Mouse (Mus musculus) myocyte (in vitro differentiated cells): ENCODE measurements around the gene Armh3.

Experiments
- CEBPB ChIP-seq: IDR thresholded peaks from 2 replicates; pipeline ENCODE4 v1.6.1; 2011; ENCODE audit warnings: mild to moderate bottlenecking, moderate library complexity; ENCODE audit not compliant: poor library complexity, insufficient read depth, severe bottlenecking
- E2F4 ChIP-seq: IDR thresholded peaks from one replicate; pipeline ENCODE4 v1.6.1; 2011; ENCODE audit warnings: mild to moderate bottlenecking, control low read depth, moderate library complexity; ENCODE audit not compliant: insufficient read depth
- MAX ChIP-seq: IDR thresholded peaks from one replicate; pipeline ENCODE4 v1.6.1; 2011; ENCODE audit warnings: low read depth, mild to moderate bottlenecking, control low read depth
- MYOD1 ChIP-seq, 3 experiments: IDR thresholded peaks; one replicate each; pipeline ENCODE4 v1.6.1; 2011; ENCODE audit warnings: control low read depth in 2 of 3, low read depth in 2 of 3, mild to moderate bottlenecking in 2 of 3, moderate library complexity in 1 of 3; ENCODE audit not compliant: insufficient read length in 2 of 3, control insufficient read depth in 1 of 3
- MYOG ChIP-seq, 3 experiments: IDR thresholded peaks; one replicate each; pipeline ENCODE4 v1.6.1; 2011; ENCODE audit warnings: control low read depth in 2 of 3, low read depth in 2 of 3, mild to moderate bottlenecking in 2 of 3; ENCODE audit not compliant: insufficient read length in 2 of 3, control insufficient read depth in 1 of 3, insufficient read depth in 1 of 3
- POLR2A ChIP-seq: IDR thresholded peaks from one replicate; pipeline ENCODE4 v1.6.1; 2011; ENCODE audit warnings: low read depth, mild to moderate bottlenecking, control low read depth, moderate library complexity; ENCODE audit not compliant: insufficient read length
- POLR2AphosphoS2 ChIP-seq: IDR thresholded peaks from one replicate; pipeline ENCODE4 v1.6.1; 2011; ENCODE audit warnings: low read depth, control low read depth; ENCODE audit not compliant: insufficient read length
- REST ChIP-seq: IDR thresholded peaks from one replicate; pipeline ENCODE4 v1.6.1; 2011; ENCODE audit warnings: mild to moderate bottlenecking, control low read depth, moderate library complexity; ENCODE audit not compliant: insufficient read depth, insufficient read length
- SRF ChIP-seq: IDR thresholded peaks from one replicate; pipeline ENCODE4 v1.6.1; 2011; ENCODE audit warnings: low read depth; ENCODE audit not compliant: control insufficient read depth, insufficient read length
- TCF12 ChIP-seq: IDR thresholded peaks from one replicate; pipeline ENCODE4 v1.6.1; 2011; ENCODE audit warnings: mild to moderate bottlenecking, control low read depth; ENCODE audit not compliant: poor library complexity, insufficient read depth, severe bottlenecking
- TCF3 ChIP-seq: IDR thresholded peaks from one replicate; pipeline ENCODE4 v1.6.1; 2011; ENCODE audit warnings: low read depth, control low read depth; ENCODE audit not compliant: insufficient read length
- USF1 ChIP-seq: IDR thresholded peaks from one replicate; pipeline ENCODE4 v1.6.1; 2011; ENCODE audit warnings: low read depth, mild to moderate bottlenecking, control low read depth, moderate library complexity

DNA sequence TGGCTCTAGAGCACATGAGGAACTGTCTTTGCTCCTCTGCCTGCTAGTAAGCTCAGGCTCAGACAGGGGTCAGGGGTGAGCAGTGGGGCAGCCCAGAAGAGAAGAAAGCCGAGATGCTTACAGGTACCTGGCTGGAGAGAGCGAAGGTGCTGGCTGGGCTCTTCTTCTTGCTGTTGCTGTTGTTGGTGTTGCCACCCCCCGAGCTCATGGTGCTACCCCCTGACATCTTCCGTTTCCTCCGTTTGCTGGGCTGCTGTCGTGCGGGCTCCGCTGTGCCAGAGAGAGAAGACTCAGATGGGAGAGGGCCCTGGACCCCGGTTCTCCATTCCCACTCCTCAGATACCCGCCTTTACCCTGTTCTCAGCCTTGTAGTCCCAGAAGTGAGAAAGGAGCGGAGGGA, 35.6 kb upstream of the Armh3 start:
- TF ChIP-seq POLR2A, result no peak
- TF ChIP-seq USF1, result no peak
- no peak for TF ChIP-seq MYOD1 (IDR thresholded peaks at IDR 0.05; ENCODE audit: control insufficient read depth in 1 of 3, insufficient read length in 2 of 3, low read depth in 2 of 3)
- TF ChIP-seq POLR2AphosphoS2, result no peak
- no peak for TF ChIP-seq MYOG (IDR thresholded peaks at IDR 0.05; ENCODE audit: control insufficient read depth in 1 of 3, insufficient read depth in 1 of 3, insufficient read length in 2 of 3, low read depth in 2 of 3)
- no peak for TF ChIP-seq TCF3
- no peak for TF ChIP-seq MAX
- TF ChIP-seq TCF12, result no peak
- no peak for TF ChIP-seq E2F4
- no peak for TF ChIP-seq SRF
- no peak for TF ChIP-seq CEBPB
- no peak for TF ChIP-seq REST
